Mouse (Mus musculus) lung, postnatal 10 days (tissue): ENCODE measurements around the gene 9930021J03Rik.

Experiments
- DNase-seq: peaks from one replicate; pipeline ENCODE4 v3.0.0; 2021

9930021J03Rik gene

GRCm38 (mm10) chr19:29805101-29805916, 480 bp downstream of the 9930021J03Rik start:
- peak; percentile 77 for DNase-seq

DNA sequence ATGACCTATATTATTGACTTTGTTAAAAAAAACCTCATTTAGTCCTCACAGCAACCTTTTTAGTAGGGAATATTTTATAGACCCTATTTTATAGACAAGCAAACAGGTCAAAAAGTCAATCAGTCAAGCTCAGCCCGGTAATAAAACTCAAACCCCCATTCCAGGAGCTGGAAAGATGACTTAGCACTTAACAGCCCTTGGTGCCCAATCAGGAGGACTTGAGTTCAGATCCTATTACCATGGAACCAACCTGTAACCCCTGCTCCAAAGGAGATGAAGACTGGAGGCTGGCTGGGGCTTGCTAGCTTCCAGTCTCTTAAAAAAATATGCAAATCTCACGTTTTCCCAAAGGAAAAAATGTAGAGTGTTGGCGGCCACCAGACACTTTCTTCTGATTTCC, 1.8 kb downstream of the 9930021J03Rik start:
- no peak for DNase-seq

GRCm38 (mm10) chr19:29797371-29797770, 8.4 kb downstream of the 9930021J03Rik start:
- no peak for DNase-seq

DNA sequence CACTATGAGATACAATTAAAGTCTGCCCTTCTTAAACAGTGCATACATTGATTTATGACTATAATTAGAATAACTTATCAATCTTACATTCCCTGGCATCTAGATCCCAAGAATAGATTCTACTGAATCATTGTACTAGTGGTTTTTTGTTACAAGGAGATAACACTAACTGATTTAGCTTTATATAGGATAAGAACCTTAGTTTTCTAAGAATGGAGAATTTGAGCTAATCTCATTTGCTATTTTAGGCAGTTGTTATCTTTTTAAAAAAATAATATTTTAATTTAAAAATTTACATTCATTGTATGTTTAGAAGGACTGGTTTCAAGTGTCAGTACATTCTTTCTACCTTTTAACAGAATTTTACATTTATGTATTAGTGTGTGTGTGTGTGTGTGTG, 17.8 kb downstream of the 9930021J03Rik start:
- DNase-seq: no peak

GRCm38 (mm10) chr19:29782914-29783313, 22.9 kb downstream of the 9930021J03Rik start:
- no peak for DNase-seq

DNA sequence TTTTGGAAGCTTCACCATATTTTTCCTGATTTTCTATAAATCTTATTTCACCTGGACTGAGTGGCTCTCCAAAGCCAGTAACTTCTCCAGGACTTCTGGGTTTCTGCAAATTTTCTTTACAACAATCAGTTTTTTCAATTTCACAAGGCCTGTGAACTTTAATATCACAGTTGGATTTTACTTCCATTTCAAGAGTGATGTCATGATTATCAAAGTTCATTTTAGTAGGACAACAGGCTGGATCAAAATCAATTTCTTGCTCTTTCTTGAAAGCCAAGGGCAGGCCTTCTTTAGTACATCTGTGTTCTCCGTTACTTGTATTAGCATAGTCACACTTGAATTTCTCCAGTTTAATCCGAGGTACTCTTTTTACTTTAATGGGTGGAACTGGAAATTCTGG, 51.9 kb downstream of the 9930021J03Rik start:
- no peak for DNase-seq

- DNase-seq: no peak
Measured at GRCm38 (mm10) chr19:29750994-29751393, 54.8 kb downstream of the 9930021J03Rik start.

DNA sequence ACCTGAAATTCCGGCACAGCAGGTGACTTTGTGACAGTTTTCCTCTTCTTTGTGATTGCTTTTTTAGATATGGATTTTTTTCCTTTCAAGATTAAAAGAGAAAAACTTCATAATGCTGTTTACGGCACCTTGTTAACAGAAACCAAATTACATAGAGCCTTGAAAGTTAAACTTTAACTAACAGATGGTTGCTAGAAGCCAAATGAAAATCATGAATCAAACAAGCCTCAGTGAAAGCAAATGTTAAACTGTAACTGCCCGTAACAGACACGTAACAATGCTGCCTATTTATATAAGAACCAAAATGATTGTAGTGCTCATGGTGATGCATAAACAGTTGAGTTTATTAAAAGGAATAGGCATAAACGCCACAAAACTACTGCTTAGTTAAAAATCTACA, 62.3 kb downstream of the 9930021J03Rik start:
- DNase-seq: no peak

- no peak for DNase-seq
Measured at GRCm38 (mm10) chr19:29740661-29741060, 65.1 kb downstream of the 9930021J03Rik start.

GRCm38 (mm10) chr19:29739608-29740007, 66.2 kb downstream of the 9930021J03Rik start:
- DNase-seq: peak; percentile 3

DNA sequence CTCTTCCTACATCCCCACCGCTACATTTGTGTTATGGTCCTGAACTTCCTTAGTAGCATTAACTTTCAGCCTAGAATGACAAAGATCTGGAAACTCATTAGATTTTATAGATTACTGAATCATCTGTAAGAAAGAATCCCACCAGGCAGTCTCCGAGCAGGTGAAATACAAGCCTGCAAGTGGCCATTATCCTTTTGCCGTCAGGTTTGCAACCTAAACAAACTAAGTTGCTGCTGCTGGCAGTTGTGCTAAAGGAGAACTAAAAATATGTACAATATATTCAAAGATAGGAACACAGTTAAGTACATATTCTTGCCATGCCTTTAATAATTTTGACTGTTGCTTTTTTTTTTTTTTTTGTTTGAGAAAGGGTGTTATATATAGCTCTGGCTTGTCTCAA, 70.4 kb downstream of the 9930021J03Rik start:
- no peak for DNase-seq

- DNase-seq: no peak
Measured at GRCm38 (mm10) chr19:29718476-29718875, 87.3 kb downstream of the 9930021J03Rik start.

GRCm38 (mm10) chr19:29717854-29718253, 87.9 kb downstream of the 9930021J03Rik start:
- DNase-seq: no peak

GRCm38 (mm10) chr19:29713451-29713850, 92.3 kb downstream of the 9930021J03Rik start:
- no peak for DNase-seq

DNA sequence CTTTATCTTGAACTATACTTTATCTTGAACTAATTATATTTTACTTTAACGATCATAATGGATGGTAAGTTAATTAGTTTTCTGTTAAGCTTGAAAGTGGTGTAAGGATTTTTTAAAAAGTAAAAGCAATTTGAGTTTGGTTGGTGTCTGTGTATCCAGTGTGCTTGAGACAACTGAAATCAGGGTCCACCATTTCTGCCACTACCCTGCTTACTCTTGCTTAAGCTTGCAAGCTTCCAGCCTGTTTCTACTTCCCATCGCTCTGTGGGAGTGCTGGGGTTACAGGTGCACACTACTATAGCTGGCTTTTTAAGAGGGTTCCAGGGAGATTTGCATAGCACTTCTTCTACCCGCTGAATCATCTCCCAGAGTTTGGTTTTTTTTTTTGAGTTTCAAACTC, 96.3 kb downstream of the 9930021J03Rik start:
- DNase-seq: no peak

GRCm38 (mm10) chr19:29708461-29708860, 97.3 kb downstream of the 9930021J03Rik start:
- DNase-seq: no peak

DNA sequence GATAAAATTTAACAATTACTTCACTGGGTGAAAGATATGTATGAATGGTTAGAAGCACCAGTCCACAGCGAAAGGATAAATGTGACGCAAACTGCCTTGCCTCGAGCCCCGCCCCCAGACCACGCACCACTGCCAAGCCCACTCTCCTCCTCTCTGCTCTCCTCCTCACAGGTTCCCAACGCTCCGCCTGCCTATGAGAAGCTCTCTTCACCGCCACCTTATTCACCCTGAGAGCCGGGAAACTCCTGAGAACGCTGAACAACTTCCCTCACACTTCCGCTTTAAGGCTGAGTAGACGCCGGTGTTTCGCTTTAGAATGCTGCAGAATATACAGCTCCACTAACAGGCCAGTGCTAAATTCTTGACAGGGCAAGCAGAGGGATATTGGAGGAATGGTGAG, 97.8 kb downstream of the 9930021J03Rik start:
- DNase-seq: peak; percentile 17

DNA sequence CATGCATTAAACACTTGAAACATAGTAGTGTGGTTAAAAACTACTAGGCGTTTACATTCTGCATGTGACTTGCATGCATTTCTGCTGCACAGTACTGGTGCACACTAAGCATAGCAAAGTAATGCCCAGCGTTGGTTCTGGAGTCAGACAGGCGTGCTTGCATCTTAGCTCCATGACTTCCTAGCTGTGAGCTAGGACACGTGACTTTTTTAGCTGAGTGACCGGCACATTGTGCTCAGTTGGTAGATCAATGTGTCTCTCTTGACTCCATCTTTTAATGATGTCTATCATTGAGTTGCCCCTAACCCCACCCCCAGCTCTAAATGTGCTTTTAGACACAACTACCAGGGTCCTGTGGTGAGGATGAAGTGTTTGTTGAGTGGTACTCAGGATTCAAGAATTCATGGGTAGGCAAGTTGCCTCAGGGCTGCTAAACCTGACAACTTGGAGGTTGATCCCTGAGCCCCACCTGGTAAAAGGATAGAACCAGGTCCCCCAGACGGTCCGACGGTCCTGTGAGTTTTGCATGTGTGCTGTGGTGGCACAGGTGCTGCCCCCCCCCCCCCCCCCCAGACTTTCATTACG, 98.4 kb downstream of the 9930021J03Rik start:
- no peak for DNase-seq

DNA sequence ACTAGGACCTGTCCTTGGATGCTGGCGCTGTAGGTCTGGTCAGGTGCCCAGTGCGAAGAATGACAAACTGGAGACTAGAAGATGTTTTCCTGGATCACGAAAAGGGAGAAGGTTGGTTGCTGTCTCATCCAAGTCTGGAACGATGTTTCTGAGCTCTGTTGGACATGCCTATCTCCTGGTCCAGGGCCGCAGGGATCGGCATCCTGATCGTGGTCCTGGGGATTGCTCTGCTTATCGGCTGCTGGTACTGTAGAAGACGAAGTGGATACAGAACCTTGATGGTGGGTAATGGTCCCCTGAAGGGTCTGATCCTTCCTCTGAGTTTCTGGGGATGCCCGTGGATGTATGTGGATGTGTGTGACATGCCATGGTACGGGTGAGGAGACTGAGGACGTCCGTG, 101.4 kb downstream of the 9930021J03Rik start:
- DNase-seq: no peak

- no peak for DNase-seq
Measured at GRCm38 (mm10) chr19:29701707-29702106, 104.1 kb downstream of the 9930021J03Rik start.

DNA sequence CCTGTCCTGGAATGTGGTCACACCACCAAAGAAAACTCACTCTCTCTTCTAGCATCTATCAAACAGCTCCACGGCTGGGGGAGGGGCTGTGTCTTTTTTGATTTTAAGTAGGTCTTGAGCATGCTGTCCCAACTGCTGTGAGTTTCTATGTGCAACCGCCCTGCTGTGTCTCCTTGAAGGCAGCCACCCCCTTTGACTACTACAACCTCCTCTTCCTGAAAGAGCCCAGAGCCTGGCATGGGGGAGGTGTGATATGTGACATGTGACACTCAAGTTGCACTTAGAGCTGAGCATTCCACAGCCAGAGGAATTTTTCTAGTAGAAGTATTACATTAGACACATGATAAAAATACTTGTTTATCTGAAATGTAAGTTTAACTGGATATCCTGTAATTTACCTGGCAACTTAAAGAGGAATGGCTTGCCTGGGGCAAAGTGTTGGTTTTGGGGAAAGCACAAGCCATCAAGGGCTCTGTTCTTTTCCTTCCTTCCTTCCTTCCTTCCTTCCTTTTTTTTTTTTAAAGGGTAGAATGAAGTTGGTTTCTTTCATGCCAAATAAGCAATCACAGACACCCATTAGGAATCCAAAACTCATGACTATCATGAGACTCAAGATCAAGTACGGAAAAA, 108.4 kb downstream of the 9930021J03Rik start, which contains the start of gene Mlana:
Gene Mlana (plus strand): TSS at position 580 of the 630 bp plus-strand sequence.
- DNase-seq: peak; percentile 48

GRCm38 (mm10) chr19:29696840-29697239, 108.9 kb downstream of the 9930021J03Rik start:
- no peak for DNase-seq

GRCm38 (mm10) chr19:29696309-29696708, 109.5 kb downstream of the 9930021J03Rik start:
- no peak for DNase-seq

- DNase-seq: no peak
Measured at GRCm38 (mm10) chr19:29695071-29695470, 110.7 kb downstream of the 9930021J03Rik start.
